10 mouse cellular contexts compared by ENCODE assay signal in genomic region chr7:80052261-80052660, GRCm38 (mm10). TPM values are rescaled to one million over a fixed set of nuclear protein-coding genes. Genes with fewer than 3 reads are reported as not detected.
DNase-seq lines count a peak whose midpoint lies in the region; ATAC-seq and TF ChIP-seq lines count a peak whose summit lies in the region.
"Had no signal": no experiment of that assay in that cellular context is flagged by ENCODE, and none has a peak within 500 bp of the region (broad histone marks: within the 10 kb centered on the region; RNA-seq: fewer than 3 reads in every experiment).

No protein-coding gene starts in this region.

- no peaks in the 10 kb centered on the region for H3K9me3 ChIP-seq in midbrain, embryonic 13.5 days
- H3K9me3 ChIP-seq in midbrain, embryonic 11.5 days (ENCODE audit: control insufficient read depth, low read length), result no peaks in the 10 kb centered on the region
- H3K9me3 ChIP-seq: embryonic facial prominence, embryonic 12.5 days; megakaryocyte, embryonic 14.5 days had no signal

- no peak overlapping the region for H3K4me2 ChIP-seq in midbrain, embryonic 13.5 days (replicated peaks)
- H3K4me2 ChIP-seq in midbrain, embryonic 11.5 days, result no peak overlapping the region
- H3K4me2 ChIP-seq: embryonic facial prominence, embryonic 12.5 days had no signal

- H3K27ac ChIP-seq in midbrain, embryonic 13.5 days, result no peak overlapping the region
- H3K27ac ChIP-seq in midbrain, embryonic 11.5 days (ENCODE audit: low read depth, low read length), result no peak overlapping the region
- H3K27ac ChIP-seq in thymus, adult 2 months (ENCODE audit: control insufficient read depth, insufficient read depth, low read length), result no peak overlapping the region
- H3K27ac ChIP-seq: embryonic facial prominence, embryonic 12.5 days had no signal

- no peaks in the 10 kb centered on the region for H3K27me3 ChIP-seq in midbrain, embryonic 13.5 days
- no peaks in the 10 kb centered on the region for H3K27me3 ChIP-seq in midbrain, embryonic 11.5 days (ENCODE audit: control insufficient read depth, insufficient read depth, low read length)
- no peaks in the 10 kb centered on the region for H3K27me3 ChIP-seq in thymus, adult 2 months (ENCODE audit: control insufficient read depth, insufficient read depth, low read length)
- H3K27me3 ChIP-seq: embryonic facial prominence, embryonic 12.5 days; megakaryocyte, embryonic 14.5 days had no signal

- peak; percentile 35; the same call in 1 of the 2 replicates for ATAC-seq in midbrain, embryonic 13.5 days
- no peak for ATAC-seq in midbrain, embryonic 11.5 days (ENCODE audit: low FRiP score)

- H3K4me3 ChIP-seq in midbrain, embryonic 13.5 days (replicated peaks), result no peak overlapping the region
- no peak overlapping the region for H3K4me3 ChIP-seq in midbrain, embryonic 11.5 days (ENCODE audit: low read depth, low read length)
- H3K4me3 ChIP-seq in thymus, adult 2 months (ENCODE audit: control insufficient read depth, insufficient read depth, low read length), result no peak overlapping the region
- H3K4me3 ChIP-seq: embryonic facial prominence, embryonic 12.5 days had no signal

- TF ChIP-seq POLR2A in thymus, adult 2 months (IDR thresholded peaks at IDR 0.05; ENCODE audit: control insufficient read depth, extremely low read depth, insufficient read depth, low read length, poor library complexity), result no peak

- no peak for TF ChIP-seq CTCF in thymus, adult 2 months (IDR thresholded peaks at IDR 0.05; ENCODE audit: borderline replicate concordance, control insufficient read depth, extremely low read depth, insufficient read depth, low read length, poor library complexity)

- H3K9ac ChIP-seq in midbrain, embryonic 13.5 days (replicated peaks), result no peak overlapping the region
- H3K9ac ChIP-seq in midbrain, embryonic 11.5 days (ENCODE audit: low read length), result no peak overlapping the region
- H3K9ac ChIP-seq: embryonic facial prominence, embryonic 12.5 days had no signal

- no peaks in the 10 kb centered on the region for H3K36me3 ChIP-seq in midbrain, embryonic 13.5 days
- H3K36me3 ChIP-seq in midbrain, embryonic 11.5 days (ENCODE audit: control insufficient read depth, insufficient read depth, low read length), result no peaks in the 10 kb centered on the region
- H3K36me3 ChIP-seq in thymus, adult 2 months (ENCODE audit: control insufficient read depth, insufficient read depth, low read length), result no peaks in the 10 kb centered on the region

- peaks cover 55% of the 10 kb centered on the region for H3K4me1 ChIP-seq in midbrain, embryonic 13.5 days (replicated peaks)
- peaks cover 16% of the 10 kb centered on the region for H3K4me1 ChIP-seq in midbrain, embryonic 11.5 days (ENCODE audit: control insufficient read depth, insufficient read depth, low read length)
- peaks cover 21% of the 10 kb centered on the region for H3K4me1 ChIP-seq in thymus, adult 2 months (replicated peaks; ENCODE audit: control insufficient read depth, insufficient read depth, low read length)

- WGBS in midbrain, embryonic 13.5 days, result 74% methylated on average over 11 of the region's 11 CpGs
- 87% methylated on average over 11 of the region's 11 CpGs for WGBS in midbrain, embryonic 11.5 days
- 91% methylated on average over 11 of the region's 11 CpGs for WGBS in thymus, adult 2 months

- DNase-seq in midbrain, embryonic 11.5 days (ENCODE audit: low spot score, missing footprints), result no peak
- DNase-seq in gastrocnemius, postnatal 10 days, result peak; percentile 56
- DNase-seq in kidney, adult 18-20 months, result peak; percentile 72
- peak; percentile 85 for DNase-seq in lung, postnatal 25 days (ENCODE audit: low spot score)
- no peak for DNase-seq in thymus, adult 2 months
- no peak for DNase-seq in layer of hippocampus, postnatal 14 days (ENCODE audit: low spot score in 2 of 2)
- DNase-seq in cerebellum, adult 9-11 months, result no peak

RNA-seq across cellular contexts. Expression of gene Zfp710, which starts 27.6 kb away (rescaled TPM):
- 21.3 and 25.1 TPM in 2 replicates for polyA plus RNA-seq in midbrain, embryonic 13.5 days (2015; fragmentation: Nextera tagmentation; extraction: Ambion mirVana)
- 25.6 and 31.3 TPM in 2 replicates for polyA plus RNA-seq in midbrain, embryonic 11.5 days (2014; fragmentation: Nextera tagmentation; extraction: Ambion mirVana)
- total RNA-seq in gastrocnemius, postnatal 10 days (2021), result 10 to 100 TPM; 14.2 to 16.7 TPM
- 62.1 and 63.1 TPM in 2 replicates for polyA plus RNA-seq in thymus, adult 2 months (2012; rRNA removed)
- total RNA-seq in layer of hippocampus, postnatal 14 days (2021), result 10 to 100 TPM; 17.5 to 18.0 TPM

Comparison
In these comparisons a context has a peak if more than half of its experiments do, and no peak if none do; other contexts are left out.
1. DNase-seq: peak in gastrocnemius, postnatal 10 days (single experiment), kidney, adult 18-20 months (single experiment) and lung, postnatal 25 days (single experiment); none in midbrain, embryonic 11.5 days (single experiment), thymus, adult 2 months (single experiment), layer of hippocampus, postnatal 14 days (0 of 2) and cerebellum, adult 9-11 months (single experiment).